Mouse (Mus musculus) cortical plate, adult 2 months (tissue): ENCODE results near the gene Dnajc28.

Experiments
- CTCF ChIP-seq: fragments of 200-500 bp; IDR thresholded peaks from 2 replicates; pipeline ENCODE4 v1.5.1; 2011; ENCODE audit warnings: mild to moderate bottlenecking, control low read depth, low read length; ENCODE audit not compliant: insufficient read depth; ENCODE audit errors: extremely low read depth
- POLR2A ChIP-seq: fragments of 200-500 bp; IDR thresholded peaks from 2 replicates; pipeline ENCODE4 v1.6.1; 2011; ENCODE audit warnings: mild to moderate bottlenecking, low read length, control low read depth; ENCODE audit not compliant: insufficient read depth; ENCODE audit errors: extremely low read depth

DNA sequence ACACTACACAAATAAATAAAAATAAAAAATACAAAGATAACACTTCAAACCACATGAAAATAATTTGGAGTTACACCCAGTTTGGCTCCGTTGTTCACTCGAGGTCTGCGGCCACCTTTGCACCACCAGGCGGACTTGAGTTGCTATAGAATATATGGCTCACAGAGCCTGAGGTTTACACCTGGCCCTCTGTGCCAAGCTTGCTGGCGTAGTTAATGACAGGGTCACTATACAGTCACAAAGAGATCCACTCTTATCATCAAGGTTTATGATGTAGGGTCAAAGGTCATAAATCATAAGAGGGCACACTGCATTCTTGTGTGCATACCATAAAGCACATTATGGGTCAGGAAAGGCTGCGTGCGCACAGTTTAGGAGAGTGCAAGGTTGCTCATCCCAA is 52.8 kb downstream of the Dnajc28 start:
- TF ChIP-seq CTCF (no peak), POLR2A (no peak)
